Mouse (Mus musculus) stomach, embryonic 16.5 days (tissue): ENCODE data around the gene Galnt4. TPM values are rescaled to one million over a fixed set of nuclear protein-coding genes. Genes with fewer than 3 reads are reported as not detected.

Experiments used
- ATAC-seq: fragments of 200-750 bp; cut with Nextera tagmentation; 2 replicates; pipeline ENCODE4 v1.8.0; 2017; ENCODE audit warnings: moderate number of reproducible peaks, moderate TSS enrichment; ENCODE audit not compliant: insufficient read depth, low FRiP score
- H3K27ac ChIP-seq: fragments of 300-500 bp; sonication (generic); 2 replicates; pipeline ENCODE4 v1.5.1; 2014; ENCODE audit warnings: low read length
- H3K27me3 ChIP-seq: fragments of 300-500 bp; sonication (generic); 2 replicates; pipeline ENCODE4 v1.6.1; 2014; ENCODE audit warnings: low read length, control low read depth, mixed read lengths; ENCODE audit not compliant: control insufficient read depth, insufficient read depth
- H3K36me3 ChIP-seq: fragments of 300-500 bp; sonication (generic); 2 replicates; pipeline ENCODE4 v1.6.1; 2014; ENCODE audit warnings: low read length; ENCODE audit not compliant: control insufficient read depth, insufficient read depth
- H3K4me1 ChIP-seq: fragments of 300-500 bp; sonication (generic); 2 replicates; pipeline ENCODE4 v1.6.1; 2014; ENCODE audit warnings: low read length, control low read depth, mixed read lengths; ENCODE audit not compliant: control insufficient read depth, insufficient read depth
- H3K4me2 ChIP-seq: fragments of 300-500 bp; sonication (generic); 2 replicates; pipeline ENCODE4 v1.6.1; 2014; ENCODE audit warnings: low read depth, low read length, mixed read lengths
- H3K4me3 ChIP-seq: fragments of 300-500 bp; sonication (generic); replicated peaks from 2 replicates; pipeline ENCODE4 v1.5.1; 2014; ENCODE audit warnings: mild to moderate bottlenecking, low read length
- H3K9ac ChIP-seq: fragments of 300-500 bp; sonication (generic); 2 replicates; pipeline ENCODE4 v1.6.1; 2014; ENCODE audit warnings: low read length
- H3K9me3 ChIP-seq: fragments of 300-500 bp; sonication (generic); replicated peaks from 2 replicates; pipeline ENCODE4 v1.6.1; 2016; ENCODE audit warnings: low read length, control low read depth; ENCODE audit not compliant: control insufficient read depth
- WGBS: fragments of 180-500 bp; shearing (Covaris S2); extraction: QIAGEN DNeasy Blood & Tissue Kit; methylation state at CpG from one replicate; pipeline ENCODE4 v1.1.7; 2014; 5-methylcytosine and 5-hydroxymethylcytosine counted together
- polyA plus RNA-seq: library from polyadenylated mRNA; unstranded; fragments of >200 nt; fragmentation: Nextera tagmentation; extraction: Ambion mirVana; gene quantifications from 2 replicates; pipeline ENCODE4 v1.2.1, GENCODE M21; 2015

The Galnt4 gene
- polyA plus RNA-seq, 1 experiment from 2014 or later = 41.9 TPM

GRCm38 (mm10) chr10:99085240-99085587, 22.7 kb upstream of the Galnt4 start:
- no peaks in the 10 kb centered on the region for H3K36me3 ChIP-seq
- H3K4me2 ChIP-seq = no peak overlapping the region
- H3K4me3 ChIP-seq = no peak overlapping the region
- no peak for ATAC-seq
- H3K27ac ChIP-seq = no peak overlapping the region
- no peaks in the 10 kb centered on the region for H3K4me1 ChIP-seq
- WGBS = 54% methylated on average over 6 of the region's 6 CpGs
- H3K27me3 ChIP-seq = no peaks in the 10 kb centered on the region
- H3K9me3 ChIP-seq = no peaks in the 10 kb centered on the region
- no peak overlapping the region for H3K9ac ChIP-seq

GRCm38 (mm10) chr10:99086029-99086428, 21.9 kb upstream of the Galnt4 start:
- H3K4me2 ChIP-seq = no peak overlapping the region
- no peaks in the 10 kb centered on the region for H3K9me3 ChIP-seq
- H3K36me3 ChIP-seq = no peaks in the 10 kb centered on the region
- 63% methylated on average over 6 of the region's 6 CpGs for WGBS
- no peaks in the 10 kb centered on the region for H3K4me1 ChIP-seq
- no peak overlapping the region for H3K4me3 ChIP-seq
- H3K27me3 ChIP-seq = no peaks in the 10 kb centered on the region
- no peak for ATAC-seq
- H3K27ac ChIP-seq = no peak overlapping the region
- H3K9ac ChIP-seq = no peak overlapping the region

DNA sequence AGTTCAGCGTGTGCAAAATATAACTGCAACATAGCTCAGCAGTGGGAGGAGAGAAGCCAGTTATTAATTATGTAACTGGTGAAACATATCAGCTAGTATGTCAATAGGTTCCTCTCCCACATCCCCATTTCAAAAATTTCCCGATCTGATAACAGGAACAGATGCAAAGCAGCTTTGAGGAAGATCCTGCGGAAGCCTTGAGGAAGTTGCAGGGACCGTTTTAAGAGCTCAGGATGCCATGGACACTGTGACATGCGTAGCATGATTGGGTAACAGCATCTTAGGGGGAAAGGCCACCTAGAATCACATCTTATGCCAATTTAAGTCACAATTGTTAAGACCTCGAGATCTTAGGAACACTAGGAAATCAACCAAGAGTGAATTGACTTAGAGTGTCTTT, 18.1 kb upstream of the Galnt4 start:
- Histone ChIP-seq H3K4me1 (no peaks in the 10 kb centered on the region), H3K27me3 (no peaks in the 10 kb centered on the region), H3K27ac (no peak overlapping the region), H3K9ac (no peak overlapping the region), H3K4me2 (no peak overlapping the region), H3K36me3 (no peaks in the 10 kb centered on the region), H3K4me3 (no peak overlapping the region), H3K9me3 (no peaks in the 10 kb centered on the region)
- WGBS = 72% methylated on average over 6 of the region's 6 CpGs
- no peak for ATAC-seq

GRCm38 (mm10) chr10:99093364-99093763, 14.6 kb upstream of the Galnt4 start:
- H3K9me3 ChIP-seq = no peaks in the 10 kb centered on the region
- no peaks in the 10 kb centered on the region for H3K4me1 ChIP-seq
- ATAC-seq = no peak
- H3K36me3 ChIP-seq = no peaks in the 10 kb centered on the region
- H3K4me3 ChIP-seq = no peak overlapping the region
- no peak overlapping the region for H3K9ac ChIP-seq
- no peaks in the 10 kb centered on the region for H3K27me3 ChIP-seq
- WGBS = 70% methylated on average over 2 of the region's 2 CpGs
- no peak overlapping the region for H3K4me2 ChIP-seq
- H3K27ac ChIP-seq = no peak overlapping the region

- Histone ChIP-seq H3K4me3 (no peak overlapping the region), H3K9me3 (no peaks in the 10 kb centered on the region), H3K36me3 (no peaks in the 10 kb centered on the region), H3K4me1 (no peaks in the 10 kb centered on the region), H3K4me2 (no peak overlapping the region), H3K9ac (no peak overlapping the region), H3K27ac (no peak overlapping the region), H3K27me3 (no peaks in the 10 kb centered on the region)
- 66% methylated on average over 2 of the region's 2 CpGs for WGBS
- ATAC-seq = no peak
Measured at GRCm38 (mm10) chr10:99095114-99095513, 12.8 kb upstream of the Galnt4 start.

DNA sequence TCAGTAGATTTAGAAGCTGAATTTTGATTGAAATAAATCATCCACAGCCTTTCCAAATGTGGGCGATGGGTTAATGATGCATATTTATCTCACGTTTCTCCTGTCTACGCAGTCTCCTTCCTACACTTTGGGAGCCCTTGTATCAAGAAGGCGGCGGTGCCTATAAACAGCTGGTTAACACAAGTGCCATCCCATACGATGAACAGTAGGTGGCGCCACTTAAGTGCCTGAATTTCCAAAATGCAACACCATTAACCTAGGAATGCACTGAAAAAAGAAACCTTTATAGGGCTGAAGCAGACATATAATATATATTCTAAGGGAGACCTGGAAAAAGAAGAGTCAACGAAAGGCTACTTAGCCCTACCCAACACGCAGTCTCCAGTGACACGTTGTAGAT, 10.6 kb upstream of the Galnt4 start:
- H3K4me3 ChIP-seq = no peak overlapping the region
- no peaks in the 10 kb centered on the region for H3K27me3 ChIP-seq
- no peak overlapping the region for H3K27ac ChIP-seq
- no peaks in the 10 kb centered on the region for H3K36me3 ChIP-seq
- no peak overlapping the region for H3K4me2 ChIP-seq
- no peaks in the 10 kb centered on the region for H3K9me3 ChIP-seq
- H3K4me1 ChIP-seq = no peaks in the 10 kb centered on the region
- no peak overlapping the region for H3K9ac ChIP-seq
- no peak for ATAC-seq
- WGBS = 66% methylated on average over 10 of the region's 10 CpGs

- Histone ChIP-seq H3K27ac (no peak overlapping the region), H3K9me3 (peaks cover 9% of the 10 kb centered on the region), H3K4me3 (no peak overlapping the region), H3K9ac (no peak overlapping the region), H3K27me3 (no peaks in the 10 kb centered on the region), H3K4me1 (peaks cover 9% of the 10 kb centered on the region), H3K36me3 (peaks cover 14% of the 10 kb centered on the region), H3K4me2 (peak overlapping the region; percentile 53; the same call in 1 of the 2 replicates)
- WGBS = 79% methylated on average over 3 of the region's 3 CpGs
- ATAC-seq = no peak
Measured at GRCm38 (mm10) chr10:99105522-99105921, 2.4 kb upstream of the Galnt4 start.

GRCm38 (mm10) chr10:99106311-99106702, 1.7 kb upstream of the Galnt4 start:
- peak overlapping the region; percentile 53 for H3K4me2 ChIP-seq
- ATAC-seq = no peak
- 27% methylated on average over 8 of the region's 8 CpGs for WGBS
- H3K27ac ChIP-seq = no peak overlapping the region
- peaks cover 9% of the 10 kb centered on the region for H3K9me3 ChIP-seq
- peak overlapping the region; percentile 92 for H3K9ac ChIP-seq
- H3K36me3 ChIP-seq = peaks cover 20% of the 10 kb centered on the region
- peaks cover 12% of the 10 kb centered on the region for H3K4me1 ChIP-seq
- H3K4me3 ChIP-seq = peak overlapping the region; percentile 73
- no peaks in the 10 kb centered on the region for H3K27me3 ChIP-seq

DNA sequence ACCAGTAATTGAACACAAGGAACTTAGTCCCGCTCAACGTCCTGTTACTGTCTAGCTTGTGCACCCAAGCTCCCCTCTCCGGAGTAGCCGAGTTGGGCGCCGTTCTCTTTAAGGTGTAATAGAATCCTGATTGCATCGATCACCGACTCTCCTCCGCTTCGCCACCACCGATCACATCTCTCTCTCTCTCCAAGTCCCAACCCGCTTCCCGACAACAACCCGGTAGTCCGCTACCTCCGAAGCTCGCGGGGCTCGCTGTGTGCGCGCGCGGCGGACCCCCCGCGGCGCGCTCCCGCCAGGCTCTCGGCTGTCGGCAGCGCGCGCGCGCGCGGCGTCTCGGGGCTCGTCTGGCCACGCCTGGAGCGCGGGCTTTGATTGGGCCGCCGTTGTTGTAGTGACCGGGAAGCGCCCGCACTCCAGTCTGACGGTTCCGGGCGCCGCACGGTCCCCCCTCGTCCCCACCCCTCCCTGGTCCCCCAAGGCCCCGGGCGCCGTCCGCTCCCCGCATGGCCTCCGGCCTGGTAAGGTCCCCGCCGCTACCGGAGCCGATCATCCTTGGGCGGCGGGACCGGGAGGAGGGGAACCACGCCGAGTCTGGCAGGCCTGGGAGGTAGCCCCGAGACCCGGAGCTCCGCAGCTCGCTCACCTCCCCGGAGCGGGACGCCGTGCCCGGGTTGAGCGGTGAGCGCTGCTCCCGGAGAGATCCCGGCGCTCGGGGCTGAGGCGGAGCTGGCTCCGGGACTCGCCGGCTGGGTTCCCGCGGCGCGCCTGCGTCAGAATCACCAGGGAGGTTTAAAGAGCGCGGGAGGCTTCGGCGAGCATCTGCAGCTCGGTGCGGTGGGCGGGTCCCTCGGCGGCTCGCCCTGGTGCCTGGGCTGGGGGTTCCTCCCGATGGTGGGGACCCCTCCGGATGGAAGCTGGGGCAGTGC, 992 bp upstream of the Galnt4 start, which contains the start of gene Poc1b:
Gene Poc1b (plus strand): TSS at position 334 of the 929 bp plus-strand sequence.
- H3K4me2 ChIP-seq = peak within 1 kb of the TSS; percentile 95
- H3K36me3 ChIP-seq = peaks cover 20% of the 10 kb centered on the region
- under 1% methylated on average over 104 of the region's 106 CpGs for whole genome bisulfite sequencing
- peak; percentile 92 for ATAC-seq
- peaks cover 9% of the 10 kb centered on the region for H3K9me3 ChIP-seq
- H3K4me1 ChIP-seq = peaks cover 14% of the 10 kb centered on the region
- H3K4me3 ChIP-seq = peak within 1 kb of the TSS; percentile 73
- no peaks in the 10 kb centered on the region for H3K27me3 ChIP-seq
- H3K9ac ChIP-seq = peak within 1 kb of the TSS; percentile 92
- peak within 1 kb of the TSS; percentile 82 for H3K27ac ChIP-seq
